Mouse (Mus musculus) retina, embryonic 14.5 days (tissue): Measurements from ENCODE around the gene Gm3020.
"Not testable (repeated sequence)": the region's sequence is repeated elsewhere in the genome, so short reads cannot be mapped to it uniquely, and the experiment has no call there.

ENCODE experiments used
- DNase-seq: peaks from one replicate; pipeline ENCODE4 v3.0.0-alpha.2; 2015; ENCODE audit warnings: low spot score

Gene Gm3020

DNA sequence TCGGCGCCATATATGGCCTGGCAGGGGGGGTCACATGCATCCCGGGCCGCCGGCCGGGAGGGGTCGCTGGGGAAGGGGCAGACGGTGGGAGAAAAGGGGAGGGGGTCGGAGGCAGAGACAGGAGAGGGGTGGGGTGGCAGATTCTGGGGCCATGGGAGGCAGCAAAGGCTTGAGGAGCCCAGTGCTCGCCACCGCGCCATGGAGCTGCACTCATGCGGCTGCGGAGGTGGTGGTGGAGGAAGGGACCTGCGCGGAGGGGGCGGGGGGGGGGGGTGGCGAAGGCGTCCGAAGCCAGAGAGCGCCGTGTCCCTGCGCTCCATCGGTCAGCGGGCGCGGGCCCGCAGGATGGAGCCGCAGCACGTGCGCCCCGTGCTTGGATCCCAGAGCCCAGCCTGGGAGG, at the start of gene Gm3020:
TSS of gene Gm3020 (plus strand) at position 301 of the 400 bp plus-strand sequence.
- DNase-seq, result not testable (repeated sequence)

DNA sequence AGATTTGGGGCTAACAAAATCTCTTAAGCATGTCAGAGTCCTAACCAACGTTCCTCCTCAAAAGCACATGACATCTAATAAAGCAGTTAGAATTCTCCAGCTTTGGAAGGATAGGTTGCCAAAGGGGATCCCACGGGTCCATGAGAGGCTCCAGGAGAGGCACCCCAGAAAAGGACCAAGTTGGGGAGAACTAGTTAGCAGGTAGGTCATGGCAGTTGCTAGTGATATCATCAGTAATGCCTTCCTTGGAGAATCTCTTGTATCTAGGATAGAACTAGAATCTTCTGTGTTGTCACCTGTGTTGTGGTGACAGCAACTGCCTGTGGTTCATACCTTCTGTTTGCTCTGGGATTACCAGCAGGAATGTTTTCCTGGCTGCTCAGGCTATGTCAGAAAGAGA, 17.6 kb upstream of the Gm3020 start, which contains the start of gene Gm3012:
TSS of gene Gm3012 (plus strand) at position 301 of the 400 bp plus-strand sequence.
- DNase-seq, result not testable (repeated sequence)

DNA sequence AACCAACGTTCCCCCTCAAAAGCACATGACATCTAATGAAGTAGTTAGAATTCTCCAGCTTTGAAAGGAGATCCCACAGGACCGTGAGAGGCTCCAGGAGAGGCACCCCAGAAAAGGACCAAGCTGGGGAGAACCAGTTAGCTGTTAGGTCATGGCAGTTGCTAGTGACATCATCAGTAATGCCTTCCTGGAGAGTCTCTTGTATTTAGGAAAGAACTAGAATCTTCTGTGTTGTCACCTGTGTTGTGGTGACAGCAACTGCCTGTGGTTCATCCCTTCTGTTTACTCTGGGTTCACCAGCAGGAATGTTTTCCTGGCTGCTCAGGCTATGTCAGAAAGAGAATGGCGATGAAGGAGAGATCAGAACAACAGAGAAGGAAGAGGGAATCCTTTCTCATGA, 36.7 kb downstream of the Gm3020 start, which contains the start of gene Gm3043:
TSS of gene Gm3043 (plus strand) at position 301 of the 400 bp plus-strand sequence.
- DNase-seq, result not testable (repeated sequence)
